In the genomic region with DNA sequence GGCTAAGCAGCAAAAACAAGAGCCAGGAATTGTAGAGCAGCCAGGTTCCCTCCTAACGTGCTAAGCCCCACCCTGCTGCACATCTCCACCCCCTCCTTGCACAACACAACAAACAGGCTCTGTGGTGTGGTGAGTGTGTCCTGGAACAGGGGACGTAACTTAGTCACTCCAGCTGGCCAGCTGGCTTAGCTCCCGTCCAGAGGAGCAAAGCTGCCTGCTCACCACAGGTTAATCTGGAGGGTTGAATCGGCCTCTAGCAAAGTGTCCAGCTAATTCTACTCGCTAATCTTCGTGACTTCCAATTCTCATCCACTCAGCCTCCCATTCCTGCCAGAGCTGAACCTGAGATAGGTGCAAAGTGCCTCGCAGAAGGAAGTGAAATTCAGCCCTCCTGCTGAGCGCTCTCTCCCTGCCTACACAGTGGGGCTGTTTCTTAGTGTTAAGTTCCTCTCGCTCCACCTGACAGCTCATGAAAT, we compare ENCODE assay signal across 8 mouse cellular contexts. TPM values are rescaled to one million over a fixed set of nuclear protein-coding genes. Genes with fewer than 3 reads are reported as not detected.
A peak's percentile ranks its signal among the peaks of the same experiment; 100 is the strongest.
DNase-seq lines count a peak whose midpoint lies in the region; ATAC-seq lines count a peak whose summit lies in the region.

No protein-coding gene starts in this region.

- peak overlapping the region; percentile 81; the same call in 1 of the 2 replicates for H3K9ac ChIP-seq in embryonic facial prominence, embryonic 12.5 days
- no peak overlapping the region for H3K9ac ChIP-seq in hindbrain, embryonic 11.5 days (ENCODE audit: low read depth, low read length)
- no peak overlapping the region for H3K9ac ChIP-seq in limb, embryonic 15.5 days

- ATAC-seq in embryonic facial prominence, embryonic 12.5 days (ENCODE audit: insufficient number of reproducible peaks, insufficient read depth, low FRiP score, low TSS enrichment) = no peak
- no peak for ATAC-seq in hindbrain, embryonic 11.5 days (ENCODE audit: low FRiP score)
- no peak for ATAC-seq in limb, embryonic 15.5 days (ENCODE audit: insufficient number of reproducible peaks, low FRiP score, low TSS enrichment, low read depth)
- peak; percentile 51 for ATAC-seq in monocyte, adult 5-6 weeks (replicated peaks; ENCODE audit: insufficient number of reproducible peaks, low FRiP score, low TSS enrichment, poor library complexity, severe bottlenecking)
- no peak for ATAC-seq in inflammation-experienced regulatory T-cells, adult 6 months

- H3K4me1 ChIP-seq in embryonic facial prominence, embryonic 12.5 days = peaks cover 64% of the 10 kb centered on the region
- H3K4me1 ChIP-seq in hindbrain, embryonic 11.5 days (replicated peaks; ENCODE audit: control insufficient read depth, insufficient read depth, low read length) = peaks cover 28% of the 10 kb centered on the region; the same call in 1 of the 2 replicates
- peaks cover 71% of the 10 kb centered on the region for H3K4me1 ChIP-seq in limb, embryonic 15.5 days

- WGBS in embryonic facial prominence, embryonic 12.5 days = 8% methylated on average over 9 of the region's 9 CpGs
- 9% methylated on average over 9 of the region's 9 CpGs for WGBS in hindbrain, embryonic 11.5 days
- WGBS in limb, embryonic 15.5 days = 7% methylated on average over 9 of the region's 9 CpGs

- no peaks in the 10 kb centered on the region for H3K27me3 ChIP-seq in embryonic facial prominence, embryonic 12.5 days
- H3K27me3 ChIP-seq in hindbrain, embryonic 11.5 days (ENCODE audit: control insufficient read depth, insufficient read depth, low read length) = no peaks in the 10 kb centered on the region
- H3K27me3 ChIP-seq in limb, embryonic 15.5 days = no peaks in the 10 kb centered on the region

- DNase-seq in retina, adult 2 months (ENCODE audit: low read depth, low spot score) = peak; percentile 69
- DNase-seq in retina, embryonic 14.5 days (ENCODE audit: low spot score) = no peak
- peak; percentile 16 for DNase-seq in hindbrain, embryonic 11.5 days (ENCODE audit: low spot score)
- DNase-seq in frontal cortex, postnatal 10 days (ENCODE audit: low spot score in 2 of 2) = no peak

- H3K27ac ChIP-seq in embryonic facial prominence, embryonic 12.5 days = 0 out of 2 replicates have a peak overlapping the region, but pooled peaks have one; percentile 17
- no peak overlapping the region for H3K27ac ChIP-seq in hindbrain, embryonic 11.5 days (ENCODE audit: low read depth, low read length)
- H3K27ac ChIP-seq in limb, embryonic 15.5 days = peak overlapping the region; percentile 69

- peak overlapping the region; percentile 91 for H3K4me2 ChIP-seq in embryonic facial prominence, embryonic 12.5 days (replicated peaks)
- H3K4me2 ChIP-seq in hindbrain, embryonic 11.5 days (replicated peaks; ENCODE audit: low read depth, low read length) = peak overlapping the region; percentile 92; the same call in 1 of the 2 replicates
- peak overlapping the region; percentile 70 for H3K4me2 ChIP-seq in limb, embryonic 15.5 days

- peak overlapping the region; percentile 91 for H3K4me3 ChIP-seq in embryonic facial prominence, embryonic 12.5 days
- H3K4me3 ChIP-seq in hindbrain, embryonic 11.5 days (ENCODE audit: low read depth, low read length) = no peak overlapping the region
- peak overlapping the region; percentile 80 for H3K4me3 ChIP-seq in limb, embryonic 15.5 days

- H3K9me3 ChIP-seq in embryonic facial prominence, embryonic 12.5 days = no peaks in the 10 kb centered on the region
- H3K9me3 ChIP-seq in hindbrain, embryonic 11.5 days (ENCODE audit: control insufficient read depth, low read length) = no peaks in the 10 kb centered on the region
- no peaks in the 10 kb centered on the region for H3K9me3 ChIP-seq in limb, embryonic 15.5 days

- 0 out of 2 replicates have a peak, but pooled peaks cover 3% of the 10 kb centered on the region for H3K36me3 ChIP-seq in embryonic facial prominence, embryonic 12.5 days
- no peaks in the 10 kb centered on the region for H3K36me3 ChIP-seq in hindbrain, embryonic 11.5 days (ENCODE audit: control insufficient read depth, insufficient read depth, low read length)
- H3K36me3 ChIP-seq in limb, embryonic 15.5 days = no peaks in the 10 kb centered on the region

RNA-seq across cellular contexts. Expression of a gene that starts 1.9 kb away (rescaled TPM):
- polyA plus RNA-seq in embryonic facial prominence, embryonic 12.5 days (2016; fragmentation: Nextera tagmentation; extraction: Ambion mirVana) = 6.6 and 7.1 TPM in 2 replicates
- polyA plus RNA-seq in hindbrain, embryonic 11.5 days (2014; fragmentation: Nextera tagmentation; extraction: Ambion mirVana) = 2.5 and 4.9 TPM in 2 replicates
- 3.8 and 5.9 TPM in 2 replicates for polyA plus RNA-seq in limb, embryonic 15.5 days (2015; fragmentation: Nextera tagmentation; extraction: Ambion mirVana)
- 21.5 to 42.1 TPM (median 35.4 TPM) in 3 replicates for total RNA-seq in monocyte, adult 5-6 weeks (2017)
- polyA plus RNA-seq in inflammation-experienced regulatory T-cells, adult 6 months (2017; shearing (Covaris generic)) = 1 to 10 TPM in 2 of 3 experiments, under 1 TPM in 1; 0.81 to 2.8 (median 1.7) TPM

RNA-seq across cellular contexts. Expression of a gene that starts 50.4 kb away (rescaled TPM):
- polyA plus RNA-seq in embryonic facial prominence, embryonic 12.5 days (2016; fragmentation: Nextera tagmentation; extraction: Ambion mirVana) = 99.8 and 106 TPM in 2 replicates
- 80.6 and 100.0 TPM in 2 replicates for polyA plus RNA-seq in hindbrain, embryonic 11.5 days (2014; fragmentation: Nextera tagmentation; extraction: Ambion mirVana)
- 62.8 and 64.2 TPM in 2 replicates for polyA plus RNA-seq in limb, embryonic 15.5 days (2015; fragmentation: Nextera tagmentation; extraction: Ambion mirVana)
- 9.5 to 15.1 TPM (median 11.3 TPM) in 3 replicates for total RNA-seq in monocyte, adult 5-6 weeks (2017)
- 10 to 100 TPM in 1 of 3 experiments, 1 to 10 TPM in 2; 5.4 to 49.0 (median 9.4) TPM for polyA plus RNA-seq in inflammation-experienced regulatory T-cells, adult 6 months (2017; shearing (Covaris generic))

Comparison
In these comparisons a context has a peak if more than half of its experiments do, and no peak if none do; other contexts are left out.
1. DNase-seq: peak in retina, adult 2 months (single experiment) and hindbrain, embryonic 11.5 days (single experiment); none in retina, embryonic 14.5 days (single experiment) and frontal cortex, postnatal 10 days (0 of 2).
2. Peak in every context shown above with its lines, with median percentiles within 50 percentile points of each other: H3K4me2 ChIP-seq.